Mouse (Mus musculus) T-helper 1 cell (primary cell): ENCODE data around the gene Tpsg1.

ENCODE experiments used
- in situ Hi-C: fragments of 300-600 bp; cut with MboI, MseI; formaldehyde crosslinking; loops from one replicate; pipeline ENCODE4 v1.15.1; 2025; ENCODE audit warnings: high pct_unique_total_duplicates

Gene Tpsg1

DNA sequence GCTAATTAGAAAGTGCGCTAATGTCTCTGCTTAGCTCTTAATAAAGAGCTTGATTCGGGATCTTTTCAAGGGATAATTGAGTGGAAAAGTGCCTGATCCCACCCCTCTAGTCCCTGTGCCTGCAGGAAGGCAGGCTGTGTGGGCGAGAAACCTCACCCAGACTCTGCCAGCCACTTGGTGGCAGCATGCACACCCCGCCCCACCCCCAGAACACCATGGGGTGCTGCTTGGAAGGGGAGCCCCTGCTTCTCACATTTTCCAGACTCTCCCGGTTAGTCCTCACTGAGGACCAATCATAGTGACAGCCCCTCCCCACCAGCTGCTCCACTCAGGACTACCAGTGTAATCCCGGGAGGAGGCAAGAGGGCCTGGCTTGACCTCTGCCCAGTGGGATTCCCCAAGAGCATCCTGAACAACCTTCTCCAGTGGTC, 37.0 kb downstream of the Tpsg1 start:
- in situ Hi-C loops, result no loop called here

DNA sequence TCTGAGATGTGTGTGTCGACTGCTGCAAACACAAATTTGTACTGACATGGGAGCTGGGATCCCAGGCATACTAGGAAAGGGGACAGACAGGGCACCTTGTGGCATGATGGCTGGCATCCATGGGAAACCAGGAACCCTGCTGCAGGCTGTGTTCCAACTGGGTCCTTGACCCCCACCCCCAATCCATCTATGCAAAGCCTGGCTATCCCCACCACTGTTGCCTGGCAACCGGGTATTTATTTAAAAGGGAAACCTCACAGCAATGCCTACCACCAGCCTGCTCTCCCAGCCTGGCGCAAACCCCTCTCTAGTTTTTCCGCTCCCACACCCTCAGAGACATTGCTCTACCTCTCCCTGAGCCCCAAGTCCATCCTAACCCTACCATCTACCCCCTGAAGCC, 38.3 kb downstream of the Tpsg1 start:
- in situ Hi-C loops, result no loop called here

DNA sequence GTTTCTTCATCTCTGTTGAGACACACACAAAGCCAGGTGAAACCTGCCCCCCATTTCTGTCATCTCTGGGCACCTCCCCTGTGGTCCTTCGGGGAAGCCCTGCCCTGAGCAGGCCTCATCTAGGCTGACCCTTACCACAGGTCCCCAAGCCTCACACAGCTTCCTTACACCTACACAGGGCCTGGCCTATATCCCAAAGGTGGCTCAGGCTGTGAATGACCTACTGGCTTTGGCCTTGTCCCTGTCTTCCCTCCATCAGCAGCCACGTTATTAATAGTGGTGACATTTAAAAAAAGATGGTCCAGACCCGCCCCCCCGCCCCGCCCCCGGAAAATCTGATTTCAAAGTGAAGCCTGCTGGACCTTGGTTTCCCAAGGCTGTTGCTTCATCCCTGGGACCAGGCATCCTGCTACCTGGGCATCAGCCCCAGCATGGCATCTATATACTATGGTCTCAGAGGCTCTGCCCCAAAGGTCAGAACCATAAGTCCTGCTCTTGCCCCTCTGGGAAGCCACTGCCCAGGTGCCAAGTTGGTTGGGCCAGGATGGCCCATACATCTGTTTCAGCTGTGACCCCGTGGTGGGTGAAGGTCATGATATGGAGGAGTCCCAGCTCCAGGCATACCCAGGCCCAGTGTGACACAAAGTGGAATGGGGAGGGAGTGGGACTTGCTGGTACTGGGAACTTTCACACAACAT, 39.4 kb downstream of the Tpsg1 start:
- in situ Hi-C loops, result no loop called here

DNA sequence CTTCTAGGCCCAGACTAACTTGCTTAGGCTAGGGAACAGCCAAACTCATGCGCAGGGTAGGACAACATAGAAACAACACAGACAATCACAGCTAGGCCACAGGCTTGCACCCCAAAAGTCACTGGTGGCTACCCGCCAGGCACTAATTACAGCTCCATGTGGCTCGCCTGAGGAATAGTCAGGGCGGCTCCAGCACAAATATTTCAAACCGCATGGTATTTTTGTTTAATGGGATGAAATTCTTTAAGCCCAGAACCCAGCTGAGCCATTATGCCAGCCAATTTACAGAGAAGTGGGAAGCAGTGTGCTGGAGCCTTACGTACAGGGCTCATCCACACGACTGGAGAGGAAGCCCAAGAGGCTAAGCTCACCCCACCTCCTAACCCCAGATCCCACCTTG, 40.5 kb downstream of the Tpsg1 start:
- in situ Hi-C loops, result no loop called here

DNA sequence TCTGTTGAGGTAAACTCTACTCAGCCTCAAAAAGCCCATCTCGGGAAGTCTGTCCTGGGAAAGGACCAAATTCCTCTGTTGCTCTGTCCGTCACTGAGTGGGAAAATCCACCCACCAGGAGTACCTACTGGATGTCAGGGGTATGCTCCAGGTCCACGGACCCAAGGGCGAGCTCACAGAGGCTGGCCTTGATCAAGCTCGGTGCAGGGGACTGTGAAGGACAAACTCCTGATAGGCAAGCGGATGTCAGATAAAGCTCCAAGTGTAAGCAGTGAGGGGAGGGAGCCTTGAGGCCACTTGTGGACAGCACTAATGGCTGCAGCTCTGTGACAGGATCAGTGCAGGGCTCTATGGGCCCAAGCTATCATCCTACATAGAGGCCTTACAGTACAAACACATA, 41.1 kb downstream of the Tpsg1 start:
- in situ Hi-C loops, result no loop called here

DNA sequence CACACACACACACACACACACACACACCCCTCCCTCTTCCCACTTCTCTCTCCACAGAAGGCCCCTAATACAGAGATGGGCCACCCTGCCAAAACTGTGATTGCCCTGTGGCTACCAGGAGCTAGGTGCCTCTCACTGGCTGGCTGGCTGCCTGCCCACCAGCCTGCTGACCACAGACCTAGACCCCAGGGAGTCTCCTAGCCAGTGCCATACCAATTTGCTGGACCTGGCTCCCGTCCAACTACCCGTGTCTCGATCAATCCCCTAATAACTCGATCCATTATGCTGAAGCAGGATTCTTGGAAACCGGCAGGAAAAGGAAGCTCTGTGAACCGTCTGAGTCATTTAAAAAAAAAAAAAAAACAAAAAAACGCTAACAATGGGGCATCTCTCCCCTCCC, 41.7 kb downstream of the Tpsg1 start:
- in situ Hi-C loops, result no loop called here

DNA sequence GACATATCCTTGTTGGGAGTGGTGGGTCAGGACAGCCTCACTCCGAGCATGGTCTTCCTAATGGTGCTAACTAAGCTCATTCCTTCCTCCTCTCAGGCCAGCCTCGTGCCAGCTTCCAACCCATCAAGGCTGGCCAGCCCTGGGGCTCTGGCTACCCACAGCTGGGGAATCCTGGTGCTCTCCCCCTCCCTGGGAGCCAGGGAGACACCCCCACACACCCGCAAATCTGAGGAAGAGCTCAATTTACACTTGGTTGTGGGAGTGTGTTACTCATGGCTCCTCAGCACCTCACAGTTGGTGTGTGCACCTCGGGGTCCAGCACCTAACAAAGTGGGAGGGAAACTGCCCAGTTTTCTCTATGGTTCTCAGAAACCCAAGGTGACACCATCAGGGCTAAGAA, 42.2 kb downstream of the Tpsg1 start:
- in situ Hi-C loops, result no loop called here

DNA sequence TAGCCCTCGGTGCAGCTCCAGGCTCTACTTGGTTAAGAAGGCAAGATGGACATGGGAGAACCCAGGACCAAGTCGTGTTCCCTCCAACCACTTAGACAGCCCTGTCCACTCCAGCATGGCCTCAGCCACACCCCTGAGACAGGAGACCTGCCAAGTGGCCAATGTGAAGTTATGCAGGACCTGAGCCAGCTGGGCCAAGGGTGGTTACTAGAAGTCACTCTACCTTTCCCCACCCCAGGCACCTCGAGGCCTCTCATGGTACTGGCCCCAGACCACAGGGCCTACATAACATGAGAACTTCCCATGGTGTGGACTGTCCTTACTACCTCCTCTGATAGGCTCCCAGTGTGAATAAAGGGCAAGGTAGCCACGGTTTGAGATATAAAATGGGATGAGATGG, 45.1 kb downstream of the Tpsg1 start:
- in situ Hi-C loops, result no loop called here

DNA sequence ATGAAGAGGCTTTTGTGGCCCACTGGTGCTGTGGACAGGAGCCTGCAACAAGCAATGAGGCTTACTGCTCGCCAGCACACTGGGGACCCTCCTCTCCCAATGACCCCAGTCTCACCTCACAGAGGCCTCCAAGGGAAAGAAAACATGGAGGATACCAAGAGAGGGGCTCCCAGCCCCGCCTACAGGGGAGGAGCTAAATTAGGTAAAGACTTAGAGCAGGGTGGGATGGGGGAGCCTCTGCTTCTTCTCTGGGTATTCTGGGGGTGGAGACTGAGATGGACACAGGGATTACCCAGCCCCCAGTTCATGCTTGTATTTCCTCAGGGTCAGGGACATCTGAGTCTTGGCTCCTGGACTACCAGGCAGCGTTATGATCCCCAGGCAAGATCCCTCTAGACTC, 45.8 kb downstream of the Tpsg1 start:
- in situ Hi-C loops, result no loop called here

DNA sequence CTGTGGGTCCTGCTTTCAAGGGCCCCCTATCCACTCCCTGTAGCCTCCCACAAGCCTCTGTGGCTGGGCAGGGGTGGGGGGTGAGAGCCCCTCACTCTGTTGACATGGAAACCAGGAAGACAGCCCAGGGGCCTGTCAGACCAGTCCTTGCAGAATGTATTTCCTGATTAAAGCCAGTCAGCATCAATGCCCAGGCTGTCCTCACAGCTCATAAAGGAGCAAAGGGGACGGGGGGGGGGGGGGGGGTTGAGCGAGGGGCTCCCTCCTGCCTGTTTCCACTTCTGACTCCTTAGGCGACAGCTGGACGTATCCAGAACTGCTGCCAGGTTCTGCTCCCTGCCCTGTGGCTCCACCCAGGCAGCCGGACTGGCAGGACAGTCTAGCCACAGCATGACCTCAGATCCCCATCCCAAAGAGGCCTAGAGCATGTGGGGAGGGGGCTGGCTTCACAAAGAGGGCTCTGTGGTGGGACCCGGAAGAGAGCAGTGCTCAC, 46.4 kb downstream of the Tpsg1 start:
- in situ Hi-C loops, result no loop called here

DNA sequence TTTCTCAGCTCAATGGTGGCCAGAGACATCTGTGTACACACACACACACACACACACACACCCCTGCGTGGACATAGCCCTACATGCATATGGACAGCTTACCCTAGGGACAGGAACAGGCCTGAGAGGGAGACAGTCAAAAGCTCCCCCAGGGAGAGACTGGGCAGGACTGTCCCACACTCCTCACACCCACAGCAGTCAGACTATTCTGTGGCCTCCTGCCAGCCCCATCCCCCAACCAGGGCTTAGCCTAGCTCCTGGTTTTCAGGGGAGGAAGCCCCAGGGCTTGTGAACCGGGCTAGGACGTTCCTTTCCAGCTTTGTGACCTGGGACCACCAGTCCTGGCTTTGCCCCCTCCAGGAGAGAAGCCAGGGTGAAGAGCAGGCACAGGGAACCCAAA, 47.1 kb downstream of the Tpsg1 start:
- in situ Hi-C loops, result no loop called here

DNA sequence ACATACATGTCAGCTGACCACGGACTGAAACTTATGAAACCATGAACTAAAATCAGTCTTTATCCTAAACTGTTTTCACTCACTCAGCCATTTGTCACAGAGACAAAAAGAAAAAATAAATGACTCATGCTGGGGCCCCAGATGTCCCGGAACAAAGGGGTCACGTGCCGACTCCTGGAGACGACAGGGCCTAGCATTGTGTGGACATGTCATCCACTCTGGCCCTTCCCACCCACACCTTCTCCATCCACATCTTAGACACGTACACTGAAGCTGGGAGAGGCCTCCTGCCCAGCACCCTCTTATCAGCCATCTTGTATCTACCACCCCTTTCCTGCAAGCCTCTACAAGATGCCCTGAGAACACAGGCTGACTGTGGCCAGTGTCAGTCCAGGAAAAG, 48.9 kb downstream of the Tpsg1 start:
- in situ Hi-C loops, result no loop called here

DNA sequence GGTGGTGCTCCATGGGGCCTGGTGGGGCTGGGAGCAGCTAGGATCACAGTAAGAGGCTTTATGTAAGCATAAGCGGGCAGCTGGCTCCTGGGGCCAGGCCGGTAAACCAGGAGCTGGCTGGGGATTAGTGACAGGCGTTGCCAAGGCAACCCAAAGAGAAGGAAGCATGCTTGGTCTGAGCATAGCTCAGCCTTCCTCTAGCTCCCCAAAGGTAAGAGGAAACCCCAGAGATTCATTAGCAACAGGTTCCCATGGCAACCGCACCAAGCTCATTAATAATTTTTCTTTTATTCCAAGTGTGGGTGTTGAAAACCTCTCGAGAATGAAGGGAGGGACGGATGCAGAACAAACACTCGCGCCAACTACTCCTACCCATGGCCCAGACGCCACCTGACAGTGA, 49.9 kb downstream of the Tpsg1 start:
- in situ Hi-C loops, result no loop called here

DNA sequence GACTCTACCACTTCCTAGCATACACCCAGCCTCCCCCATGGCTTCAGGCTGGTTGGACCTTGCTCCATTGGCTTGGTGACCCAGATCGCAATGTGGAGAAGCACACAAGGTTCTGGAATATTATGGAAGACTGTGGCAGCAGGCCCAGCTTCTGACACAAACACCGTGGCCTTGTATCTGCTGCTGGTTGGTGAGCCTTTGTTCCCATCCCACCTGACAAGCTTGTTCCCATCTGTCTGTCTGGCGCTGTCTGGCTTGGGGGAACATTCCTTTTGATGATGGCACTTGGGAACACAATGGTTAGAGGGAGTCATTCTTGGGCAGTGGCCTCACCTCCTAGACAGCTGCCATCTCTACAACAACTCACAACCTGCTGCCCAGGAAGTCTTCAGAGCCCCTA, 51.9 kb downstream of the Tpsg1 start:
- in situ Hi-C loops, result no loop called here
